In genomic region chr4:63487916-63488315, GRCm38 (mm10) we compare ENCODE assay signal across 22 mouse cellular contexts. TPM values are rescaled to one million over a fixed set of nuclear protein-coding genes. Genes with fewer than 3 reads are reported as not detected.
A peak's percentile ranks its signal among the peaks of the same experiment; 100 is the strongest.
DNase-seq lines count a peak whose midpoint lies in the region; ATAC-seq and TF ChIP-seq lines count a peak whose summit lies in the region.
"Had no signal": no experiment of that assay in that cellular context is flagged by ENCODE, and none has a peak within 500 bp of the region (broad histone marks: within the 10 kb centered on the region; RNA-seq: fewer than 3 reads in every experiment).

No protein-coding gene starts in this region.

- H3K27me3 ChIP-seq in kidney, embryonic 16.5 days (ENCODE audit: insufficient read depth, low read length), result no peaks in the 10 kb centered on the region
- no peaks in the 10 kb centered on the region for H3K27me3 ChIP-seq in lung, postnatal 0 days (replicated peaks; ENCODE audit: insufficient read depth, low read length)
- H3K27me3 ChIP-seq: embryonic facial prominence, embryonic 15.5 days had no signal

- H3K9ac ChIP-seq in kidney, embryonic 16.5 days (replicated peaks; ENCODE audit: low read length), result no peak overlapping the region
- H3K9ac ChIP-seq in lung, postnatal 0 days (replicated peaks; ENCODE audit: low read depth), result no peak overlapping the region
- H3K9ac ChIP-seq: embryonic facial prominence, embryonic 13.5 days; embryonic facial prominence, embryonic 15.5 days; forebrain, embryonic 12.5 days had no signal

- no peak for ATAC-seq in kidney, embryonic 16.5 days (ENCODE audit: low FRiP score, low TSS enrichment)
- no peak for ATAC-seq in lung, postnatal 0 days
- ATAC-seq: forebrain, embryonic 14.5 days had no signal

- peak; percentile 23 for DNase-seq in kidney, adult 18-20 months
- DNase-seq in kidney, adult 8-10 months, result peak; percentile 37 to 55
- no peak for DNase-seq in kidney, postnatal 10 days
- DNase-seq in kidney, postnatal 14 days, result peak; percentile 27
- no peak for DNase-seq in lung, postnatal 0 days (ENCODE audit: low spot score)
- DNase-seq: adrenal gland, adult 2 months; adrenal gland, postnatal 10 days; adrenal gland, postnatal 25 days; cerebellum, adult 11 months; cerebellum, adult 18-20 months; cerebellum, adult 8-10 months; cerebellum, adult 9-11 months; cerebellum, postnatal 14 days; cerebellum, postnatal 36 days; embryo, embryonic 11 days had no signal

- H3K4me3 ChIP-seq in kidney, embryonic 16.5 days (ENCODE audit: low read length), result no peak overlapping the region
- H3K4me3 ChIP-seq in lung, postnatal 0 days (ENCODE audit: low read depth, low read length), result no peak overlapping the region
- H3K4me3 ChIP-seq: embryonic facial prominence, embryonic 13.5 days; embryonic facial prominence, embryonic 15.5 days; erythroblast, embryonic 14.5 days; forebrain, embryonic 10.5 days; forebrain, embryonic 12.5 days had no signal

- H3K9me3 ChIP-seq in kidney, embryonic 16.5 days (ENCODE audit: low read length), result no peaks in the 10 kb centered on the region
- H3K9me3 ChIP-seq in lung, postnatal 0 days (ENCODE audit: low read length), result no peaks in the 10 kb centered on the region
- H3K9me3 ChIP-seq: embryonic facial prominence, embryonic 13.5 days; embryonic facial prominence, embryonic 15.5 days; forebrain, embryonic 10.5 days; forebrain, embryonic 12.5 days had no signal

- peaks cover 25% of the 10 kb centered on the region for H3K4me1 ChIP-seq in kidney, embryonic 16.5 days (ENCODE audit: insufficient read depth, low read length)
- no peaks in the 10 kb centered on the region for H3K4me1 ChIP-seq in lung, postnatal 0 days (ENCODE audit: insufficient read depth, low read depth, low read length)
- H3K4me1 ChIP-seq: embryonic facial prominence, embryonic 15.5 days had no signal

- 88% methylated on average over 2 of the region's 2 CpGs for WGBS in kidney, embryonic 16.5 days
- 92% methylated on average over 2 of the region's 2 CpGs for WGBS in lung, postnatal 0 days

- no peaks in the 10 kb centered on the region for H3K36me3 ChIP-seq in kidney, embryonic 16.5 days (ENCODE audit: insufficient read depth, low read length)
- H3K36me3 ChIP-seq in lung, postnatal 0 days (ENCODE audit: insufficient read depth, low read length), result no peaks in the 10 kb centered on the region
- H3K36me3 ChIP-seq: embryonic facial prominence, embryonic 13.5 days; embryonic facial prominence, embryonic 15.5 days; forebrain, embryonic 12.5 days had no signal

- no peak for TF ChIP-seq CTCF in lung, postnatal 0 days (IDR thresholded peaks at IDR 0.05)

- TF ChIP-seq EP300 in lung, postnatal 0 days (IDR thresholded peaks at IDR 0.05), result no peak

- no peak overlapping the region for H3K27ac ChIP-seq in kidney, embryonic 16.5 days (ENCODE audit: low read length)
- no peak overlapping the region for H3K27ac ChIP-seq in lung, postnatal 0 days (ENCODE audit: low read length)
- H3K27ac ChIP-seq: embryonic facial prominence, embryonic 13.5 days; embryonic facial prominence, embryonic 15.5 days; forebrain, embryonic 10.5 days; forebrain, embryonic 12.5 days had no signal

- H3K4me2 ChIP-seq in kidney, embryonic 16.5 days (replicated peaks; ENCODE audit: low read depth, low read length), result no peak overlapping the region
- H3K4me2 ChIP-seq in lung, postnatal 0 days (replicated peaks; ENCODE audit: low read depth, low read length), result no peak overlapping the region
- H3K4me2 ChIP-seq: embryonic facial prominence, embryonic 13.5 days; embryonic facial prominence, embryonic 15.5 days; forebrain, embryonic 12.5 days had no signal

RNA-seq across cellular contexts. Expression of gene Whrn, which starts 7.9 kb away (rescaled TPM):
- 4.8 and 5.6 TPM in 2 replicates for polyA plus RNA-seq in kidney, embryonic 16.5 days (2015; fragmentation: Nextera tagmentation; extraction: Ambion mirVana)
- polyA plus RNA-seq in lung, postnatal 0 days (2015; fragmentation: Nextera tagmentation; extraction: Ambion mirVana), result 1.7 and 1.9 TPM in 2 replicates

RNA-seq across cellular contexts. Expression of gene Atp6v1g1, which starts 56.7 kb away (rescaled TPM):
- polyA plus RNA-seq in kidney, embryonic 16.5 days (2015; fragmentation: Nextera tagmentation; extraction: Ambion mirVana), result 305 and 320 TPM in 2 replicates
- polyA plus RNA-seq in lung, postnatal 0 days (2015; fragmentation: Nextera tagmentation; extraction: Ambion mirVana), result 364 and 369 TPM in 2 replicates

Comparison
In these comparisons a context has a peak if more than half of its experiments do, and no peak if none do; other contexts are left out.
1. DNase-seq: peak in kidney, adult 18-20 months (single experiment), kidney, adult 8-10 months (2 of 2) and kidney, postnatal 14 days (single experiment); none in kidney, postnatal 10 days (single experiment) and lung, postnatal 0 days (single experiment).